Mouse (Mus musculus): ENCODE results near the gene C330007P06Rik. TPM values are rescaled to one million over a fixed set of nuclear protein-coding genes. Genes with fewer than 3 reads are reported as not detected.
A peak's percentile ranks its signal among the peaks of the same experiment; 100 is the strongest.

The C330007P06Rik gene
- polyA plus RNA-seq, 1 experiment from 2014 or later: 30.3 TPM

DNA sequence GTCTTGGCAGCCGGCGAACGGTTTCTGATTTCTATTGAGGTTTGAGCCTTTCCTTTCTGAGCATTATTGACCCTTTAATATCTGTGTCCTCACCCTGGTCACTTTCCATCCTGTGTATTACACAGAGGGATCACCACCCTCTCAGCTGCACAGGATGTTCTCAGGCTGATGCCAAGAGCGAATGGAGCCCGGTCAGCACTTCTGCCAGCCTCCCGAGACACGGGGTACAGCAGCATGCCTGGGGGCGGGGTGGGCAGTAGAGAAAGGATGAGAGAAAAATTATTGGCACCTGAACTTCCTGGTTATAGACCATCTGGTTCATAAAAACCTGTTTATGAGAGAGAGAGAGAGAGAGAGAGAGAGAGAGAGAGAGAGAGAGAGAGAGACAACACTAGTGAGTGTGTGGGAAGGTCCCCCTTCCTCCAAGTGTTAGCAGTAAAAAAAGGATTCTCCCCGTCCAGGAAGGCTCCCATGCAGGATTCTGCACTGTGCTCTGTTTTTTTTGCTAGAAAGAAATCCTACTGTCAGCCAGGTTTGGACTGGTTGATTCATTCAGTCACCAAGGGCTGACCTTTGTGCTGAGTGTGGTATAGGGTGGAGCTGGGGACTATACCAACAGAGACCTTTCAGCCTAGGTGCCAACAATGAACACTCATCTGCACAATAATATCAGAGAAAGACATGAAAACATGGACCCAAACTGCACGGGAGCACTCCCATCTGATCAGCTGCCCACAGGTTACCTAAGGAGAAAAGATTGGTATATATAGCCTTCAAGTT, 49.8 kb downstream of the C330007P06Rik start:
- Histone ChIP-seq H3K27me3 (ENCODE audit: control insufficient read depth, insufficient read depth, low read length) (no peaks in the 10 kb centered on the region), H3K36me3 (ENCODE audit: control insufficient read depth, insufficient read depth, low read length) (no peaks in the 10 kb centered on the region), H3K27ac (ENCODE audit: low read length) (no peak overlapping the region), H3K4me2 (ENCODE audit: low read depth, low read length) (no peak overlapping the region), H3K4me3 (replicated peaks; ENCODE audit: low read length) (no peak overlapping the region), H3K9me3 (replicated peaks; ENCODE audit: control insufficient read depth, low read length) (no peaks in the 10 kb centered on the region), H3K4me1 (ENCODE audit: control insufficient read depth, insufficient read depth, low read length) (no peaks in the 10 kb centered on the region), H3K9ac (ENCODE audit: low read length) (no peak overlapping the region)
- no peak for ATAC-seq (ENCODE audit: insufficient read depth, low FRiP score)
- WGBS: 79% methylated on average over 10 of the region's 10 CpGs

DNA sequence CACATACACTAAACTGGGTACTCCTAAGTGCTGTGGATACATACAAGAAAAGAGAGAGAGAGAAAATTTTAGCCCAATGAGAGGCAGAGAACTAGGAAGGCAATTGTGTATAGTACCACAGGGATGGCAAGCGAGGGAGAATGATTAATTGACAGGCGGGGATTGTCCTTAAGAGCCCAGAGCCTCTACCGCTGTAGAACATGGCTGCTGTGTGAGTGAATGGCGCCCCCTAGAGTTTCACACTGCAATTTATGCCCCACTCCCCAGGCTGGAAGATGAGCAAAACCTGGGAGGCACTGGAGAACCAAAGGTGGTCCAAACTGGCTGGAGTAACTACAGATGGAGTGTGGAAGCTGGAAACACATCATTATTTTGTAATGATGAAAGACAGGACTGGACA, 53.7 kb downstream of the C330007P06Rik start:
- Histone ChIP-seq H3K27ac (ENCODE audit: low read length) (no peak overlapping the region), H3K36me3 (ENCODE audit: control insufficient read depth, insufficient read depth, low read length) (no peaks in the 10 kb centered on the region), H3K4me1 (ENCODE audit: control insufficient read depth, insufficient read depth, low read length) (no peaks in the 10 kb centered on the region; the same call in 1 of the 2 replicates), H3K9me3 (replicated peaks; ENCODE audit: control insufficient read depth, low read length) (no peaks in the 10 kb centered on the region), H3K9ac (ENCODE audit: low read length) (no peak overlapping the region), H3K4me3 (replicated peaks; ENCODE audit: low read length) (no peak overlapping the region), H3K4me2 (ENCODE audit: low read depth, low read length) (no peak overlapping the region), H3K27me3 (ENCODE audit: control insufficient read depth, insufficient read depth, low read length) (no peaks in the 10 kb centered on the region)
- ATAC-seq (ENCODE audit: insufficient read depth, low FRiP score): 0 out of 2 replicates have a peak, but pooled peaks have one; percentile 14
- WGBS: 21% methylated on average over 4 of the region's 4 CpGs

DNA sequence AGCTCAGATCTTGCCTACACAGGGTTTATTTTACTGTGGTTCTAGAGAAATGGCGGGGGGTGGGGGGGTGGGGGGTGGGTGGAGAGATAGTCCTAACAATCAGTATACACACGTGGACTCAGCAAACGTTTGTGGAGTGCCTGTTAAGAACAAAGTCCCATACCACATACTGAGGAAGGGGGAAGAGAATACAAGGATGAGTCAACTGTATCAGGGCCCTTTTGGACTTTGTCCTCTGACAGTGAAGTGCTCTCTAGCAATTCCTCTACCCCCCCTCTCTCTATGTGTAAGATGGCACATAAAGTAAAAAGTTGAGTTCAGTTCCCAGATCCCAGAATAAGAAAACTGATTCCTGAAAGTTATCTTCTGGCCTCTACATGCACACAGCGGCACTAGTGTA, 54.3 kb downstream of the C330007P06Rik start:
- H3K9me3 ChIP-seq (replicated peaks; ENCODE audit: control insufficient read depth, low read length): no peaks in the 10 kb centered on the region
- no peak overlapping the region for H3K4me2 ChIP-seq (ENCODE audit: low read depth, low read length)
- no peaks in the 10 kb centered on the region; the same call in 1 of the 2 replicates for H3K4me1 ChIP-seq (ENCODE audit: control insufficient read depth, insufficient read depth, low read length)
- H3K36me3 ChIP-seq (ENCODE audit: control insufficient read depth, insufficient read depth, low read length): no peaks in the 10 kb centered on the region
- H3K27ac ChIP-seq (ENCODE audit: low read length): no peak overlapping the region
- 45% methylated on average over 4 of the region's 4 CpGs for WGBS
- no peak overlapping the region for H3K9ac ChIP-seq (ENCODE audit: low read length)
- ATAC-seq (ENCODE audit: insufficient read depth, low FRiP score): no peak
- no peaks in the 10 kb centered on the region for H3K27me3 ChIP-seq (ENCODE audit: control insufficient read depth, insufficient read depth, low read length)
- no peak overlapping the region for H3K4me3 ChIP-seq (replicated peaks; ENCODE audit: low read length)

DNA sequence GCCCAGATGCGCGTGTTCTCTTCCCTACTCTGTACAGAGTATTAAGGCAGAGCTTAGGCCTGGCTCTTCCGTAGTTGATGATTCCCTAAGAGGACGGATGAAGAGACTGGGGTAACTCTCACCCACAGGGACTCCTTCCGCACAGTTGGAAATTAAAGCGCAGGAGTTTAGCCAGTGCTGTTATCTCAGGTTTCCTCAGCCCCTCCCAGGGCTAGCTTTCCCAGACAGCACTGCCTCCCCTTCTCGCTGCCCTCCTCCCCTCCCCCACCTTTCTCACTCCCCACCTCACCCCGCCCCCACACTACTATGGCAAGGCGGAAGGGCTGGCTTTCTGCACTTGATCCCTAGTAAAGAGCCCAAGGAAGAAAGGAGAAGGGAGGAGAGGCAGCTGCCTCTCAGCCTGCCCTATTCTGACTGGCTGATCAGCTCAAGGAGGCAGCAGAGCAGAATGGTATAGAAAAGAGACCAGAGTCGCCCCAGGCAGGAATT, 56.9 kb downstream of the C330007P06Rik start:
- peak overlapping the region; percentile 54 for H3K9ac ChIP-seq (ENCODE audit: low read length)
- H3K27me3 ChIP-seq (ENCODE audit: control insufficient read depth, insufficient read depth, low read length): no peaks in the 10 kb centered on the region
- peak; percentile 71 for ATAC-seq (ENCODE audit: insufficient read depth, low FRiP score)
- peak overlapping the region; percentile 46 for H3K4me2 ChIP-seq (ENCODE audit: low read depth, low read length)
- H3K27ac ChIP-seq (ENCODE audit: low read length): peak overlapping the region; percentile 83
- WGBS: 12% methylated on average over 10 of the region's 10 CpGs
- H3K9me3 ChIP-seq (replicated peaks; ENCODE audit: control insufficient read depth, low read length): no peaks in the 10 kb centered on the region
- H3K36me3 ChIP-seq (ENCODE audit: control insufficient read depth, insufficient read depth, low read length): no peaks in the 10 kb centered on the region
- peak overlapping the region; percentile 26 for H3K4me3 ChIP-seq (replicated peaks; ENCODE audit: low read length)
- no peaks in the 10 kb centered on the region; the same call in 1 of the 2 replicates for H3K4me1 ChIP-seq (ENCODE audit: control insufficient read depth, insufficient read depth, low read length)

DNA sequence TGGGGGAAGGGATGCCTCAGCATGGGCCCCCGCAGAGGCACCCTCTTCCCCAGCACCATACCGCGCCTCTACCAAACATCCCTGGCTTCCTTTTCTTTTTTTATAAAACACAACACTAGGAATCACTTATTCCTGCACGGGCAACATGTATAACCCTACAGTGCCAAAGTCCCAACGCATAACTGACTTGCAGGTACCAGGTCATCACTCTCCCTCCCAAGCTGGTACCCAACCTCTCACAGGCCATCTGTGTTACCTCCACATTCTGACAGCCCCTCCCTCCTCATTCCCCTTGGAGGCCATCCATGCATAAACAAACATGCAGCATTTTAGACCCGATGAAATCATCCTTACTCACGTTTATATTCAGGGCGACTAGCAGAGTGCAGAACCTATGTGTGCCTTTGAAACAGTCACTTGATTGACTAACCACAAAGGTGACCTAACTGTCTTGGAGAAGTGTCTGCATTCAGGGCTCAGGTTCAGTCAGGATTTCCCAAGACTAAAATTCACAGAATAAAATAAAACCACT, 57.5 kb downstream of the C330007P06Rik start:
- H3K27me3 ChIP-seq (ENCODE audit: control insufficient read depth, insufficient read depth, low read length): no peaks in the 10 kb centered on the region
- H3K27ac ChIP-seq (ENCODE audit: low read length): peak overlapping the region; percentile 83
- ATAC-seq (ENCODE audit: insufficient read depth, low FRiP score): peak; percentile 39; the same call in 1 of the 2 replicates
- H3K4me2 ChIP-seq (ENCODE audit: low read depth, low read length): no peak overlapping the region; the same call in 1 of the 2 replicates
- H3K4me3 ChIP-seq (replicated peaks; ENCODE audit: low read length): no peak overlapping the region
- WGBS: 28% methylated on average over 8 of the region's 8 CpGs
- no peak overlapping the region for H3K9ac ChIP-seq (ENCODE audit: low read length)
- no peaks in the 10 kb centered on the region; the same call in 1 of the 2 replicates for H3K4me1 ChIP-seq (ENCODE audit: control insufficient read depth, insufficient read depth, low read length)
- no peaks in the 10 kb centered on the region for H3K36me3 ChIP-seq (ENCODE audit: control insufficient read depth, insufficient read depth, low read length)
- H3K9me3 ChIP-seq (replicated peaks; ENCODE audit: control insufficient read depth, low read length): no peaks in the 10 kb centered on the region

- no peak for ATAC-seq (ENCODE audit: insufficient read depth, low FRiP score)
- H3K4me2 ChIP-seq (ENCODE audit: low read depth, low read length): no peak overlapping the region
- WGBS: 73% methylated on average over 2 of the region's 4 CpGs
- no peaks in the 10 kb centered on the region for H3K9me3 ChIP-seq (replicated peaks; ENCODE audit: control insufficient read depth, low read length)
- no peak overlapping the region for H3K27ac ChIP-seq (ENCODE audit: low read length)
- no peaks in the 10 kb centered on the region; the same call in 1 of the 2 replicates for H3K4me1 ChIP-seq (ENCODE audit: control insufficient read depth, insufficient read depth, low read length)
- H3K27me3 ChIP-seq (ENCODE audit: control insufficient read depth, insufficient read depth, low read length): no peaks in the 10 kb centered on the region
- no peak overlapping the region for H3K4me3 ChIP-seq (replicated peaks; ENCODE audit: low read length)
- H3K9ac ChIP-seq (ENCODE audit: low read length): no peak overlapping the region
- no peaks in the 10 kb centered on the region for H3K36me3 ChIP-seq (ENCODE audit: control insufficient read depth, insufficient read depth, low read length)
Measured at GRCm38 (mm10) chrX:36815439-36815838, 58.5 kb downstream of the C330007P06Rik start.

- no peak overlapping the region for H3K27ac ChIP-seq (ENCODE audit: low read length)
Measured at GRCm38 (mm10) chrX:36815022-36815421, 58.9 kb downstream of the C330007P06Rik start.

DNA sequence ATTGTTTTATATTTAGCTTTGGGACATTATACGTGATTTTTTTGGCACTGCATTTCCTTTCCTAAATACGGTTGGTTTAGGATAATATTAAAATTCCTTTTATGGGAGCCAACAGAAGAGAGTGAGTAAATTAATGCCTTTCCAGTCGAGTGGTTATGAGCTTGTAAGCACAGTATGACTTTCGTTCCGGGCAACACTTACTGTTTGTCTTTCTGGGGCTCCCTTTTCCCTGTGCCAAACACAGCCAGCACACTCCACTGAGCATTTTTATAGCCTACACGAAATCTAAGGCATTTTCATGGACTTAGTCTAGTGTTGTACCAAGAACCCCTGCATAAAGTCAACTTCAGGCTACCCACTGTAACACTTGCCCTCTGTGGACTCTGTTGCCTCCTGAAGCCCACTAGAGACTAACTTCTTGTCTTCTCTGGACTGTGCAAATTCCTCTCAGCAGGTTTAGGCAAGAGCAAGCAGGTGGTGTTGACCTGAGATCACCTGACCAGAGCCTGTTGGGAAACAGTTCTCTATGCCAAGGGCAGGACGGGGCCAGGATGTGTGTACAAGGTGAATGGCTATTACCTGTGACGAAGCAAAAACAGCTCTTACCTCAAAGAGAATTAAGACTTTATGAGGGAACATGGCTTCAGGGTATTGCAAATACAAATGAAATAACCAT, 59.6 kb downstream of the C330007P06Rik start:
- H3K4me3 ChIP-seq (replicated peaks; ENCODE audit: low read length): no peak overlapping the region
- H3K4me1 ChIP-seq (ENCODE audit: control insufficient read depth, insufficient read depth, low read length): no peaks in the 10 kb centered on the region; the same call in 1 of the 2 replicates
- no peak overlapping the region for H3K9ac ChIP-seq (ENCODE audit: low read length)
- H3K27ac ChIP-seq (ENCODE audit: low read length): peak overlapping the region; percentile 41
- 67% methylated on average over 8 of the region's 8 CpGs for WGBS
- H3K9me3 ChIP-seq (replicated peaks; ENCODE audit: control insufficient read depth, low read length): no peaks in the 10 kb centered on the region
- H3K27me3 ChIP-seq (ENCODE audit: control insufficient read depth, insufficient read depth, low read length): no peaks in the 10 kb centered on the region
- no peak overlapping the region for H3K4me2 ChIP-seq (ENCODE audit: low read depth, low read length)
- ATAC-seq (ENCODE audit: insufficient read depth, low FRiP score): peak; percentile 65; the same call in 1 of the 2 replicates
- H3K36me3 ChIP-seq (ENCODE audit: control insufficient read depth, insufficient read depth, low read length): no peaks in the 10 kb centered on the region

More at GRCm38 (mm10) chrX:36815022-36815421, 58.9 kb downstream of the C330007P06Rik start:
- Histone ChIP-seq H3K9me3 (replicated peaks; ENCODE audit: control insufficient read depth, low read length) (no peaks in the 10 kb centered on the region), H3K27me3 (ENCODE audit: control insufficient read depth, insufficient read depth, low read length) (no peaks in the 10 kb centered on the region), H3K36me3 (ENCODE audit: control insufficient read depth, insufficient read depth, low read length) (no peaks in the 10 kb centered on the region), H3K4me3 (replicated peaks; ENCODE audit: low read length) (no peak overlapping the region), H3K9ac (ENCODE audit: low read length) (no peak overlapping the region), H3K4me2 (ENCODE audit: low read depth, low read length) (no peak overlapping the region), H3K4me1 (ENCODE audit: control insufficient read depth, insufficient read depth, low read length) (no peaks in the 10 kb centered on the region; the same call in 1 of the 2 replicates)
- 77% methylated on average over 4 of the region's 4 CpGs for WGBS
- ATAC-seq (ENCODE audit: insufficient read depth, low FRiP score): no peak

DNA sequence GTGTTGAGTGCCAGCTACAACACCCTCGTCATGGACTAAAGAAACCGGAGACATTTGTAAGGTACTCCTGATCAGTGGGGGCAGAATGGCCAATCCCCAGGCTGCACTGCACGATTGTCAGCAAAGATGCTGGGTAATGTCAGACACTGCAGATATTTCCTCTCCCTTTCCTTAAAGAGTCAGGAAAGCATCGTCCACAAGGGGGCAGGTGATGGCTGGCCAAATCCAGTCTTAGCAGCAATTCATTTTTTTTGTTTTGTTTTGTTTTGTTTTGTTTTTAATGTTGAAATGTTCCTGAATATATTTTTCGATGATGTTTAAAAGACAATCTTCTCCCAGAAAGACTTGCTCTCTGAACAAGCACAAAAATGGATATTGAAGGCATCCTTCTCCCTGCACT, 62.5 kb downstream of the C330007P06Rik start:
- Histone ChIP-seq H3K27me3 (ENCODE audit: control insufficient read depth, insufficient read depth, low read length) (no peaks in the 10 kb centered on the region), H3K9ac (ENCODE audit: low read length) (no peak overlapping the region), H3K36me3 (ENCODE audit: control insufficient read depth, insufficient read depth, low read length) (no peaks in the 10 kb centered on the region), H3K4me2 (ENCODE audit: low read depth, low read length) (no peak overlapping the region), H3K9me3 (replicated peaks; ENCODE audit: control insufficient read depth, low read length) (no peaks in the 10 kb centered on the region), H3K4me1 (ENCODE audit: control insufficient read depth, insufficient read depth, low read length) (peaks cover 4% of the 10 kb centered on the region; the same call in 1 of the 2 replicates), H3K4me3 (replicated peaks; ENCODE audit: low read length) (no peak overlapping the region), H3K27ac (ENCODE audit: low read length) (no peak overlapping the region)
- 36% methylated on average over 5 of the region's 5 CpGs for WGBS
- no peak for ATAC-seq (ENCODE audit: insufficient read depth, low FRiP score)

Measured in stomach, embryonic 16.5 days (tissue).